Mouse (Mus musculus) ovary, postnatal 14 days (tissue): ENCODE results near the gene Cass4.
A peak's percentile ranks its signal among the peaks of the same experiment; 100 is the strongest.

Source experiments
- DNase-seq: peaks from one replicate; pipeline ENCODE4 v3.0.0; 2022; ENCODE audit warnings: low spot score

Cass4 gene

GRCm38 (mm10) chr2:172440640-172441005, 47.0 kb downstream of the Cass4 start:
- DNase-seq = no peak

GRCm38 (mm10) chr2:172441176-172441575, 47.6 kb downstream of the Cass4 start:
- no peak for DNase-seq

GRCm38 (mm10) chr2:172445617-172446016, 52.0 kb downstream of the Cass4 start:
- no peak for DNase-seq

- DNase-seq = no peak
Observed at GRCm38 (mm10) chr2:172447317-172447716, 53.7 kb downstream of the Cass4 start.

- no peak for DNase-seq
Observed at GRCm38 (mm10) chr2:172448329-172448728, 54.7 kb downstream of the Cass4 start.

GRCm38 (mm10) chr2:172450640-172451039, 57.0 kb downstream of the Cass4 start:
- no peak for DNase-seq

GRCm38 (mm10) chr2:172452031-172452430, 58.4 kb downstream of the Cass4 start:
- DNase-seq = no peak

GRCm38 (mm10) chr2:172452458-172452857, 58.9 kb downstream of the Cass4 start:
- DNase-seq = no peak

- no peak for DNase-seq
Observed at GRCm38 (mm10) chr2:172458496-172458895, 64.9 kb downstream of the Cass4 start, which contains the start of gene Gcnt7. Gcnt7 (minus strand) TSS chr2:172458596.

GRCm38 (mm10) chr2:172460647-172461046, 67.1 kb downstream of the Cass4 start:
- no peak for DNase-seq

GRCm38 (mm10) chr2:172462813-172463212, 69.2 kb downstream of the Cass4 start:
- DNase-seq = no peak

GRCm38 (mm10) chr2:172466427-172467132, 73.0 kb downstream of the Cass4 start:
- DNase-seq = no peak

- no peak for DNase-seq
Observed at GRCm38 (mm10) chr2:172467206-172467605, 73.6 kb downstream of the Cass4 start.

- DNase-seq = peak; percentile 54
Observed at GRCm38 (mm10) chr2:172468346-172468819, 74.8 kb downstream of the Cass4 start.

- DNase-seq = no peak
Observed at GRCm38 (mm10) chr2:172472318-172472717, 78.7 kb downstream of the Cass4 start, which contains the start of gene Fam209. Fam209 (plus strand) TSS chr2:172472520.

GRCm38 (mm10) chr2:172473591-172473990, 80.0 kb downstream of the Cass4 start:
- no peak for DNase-seq

- no peak for DNase-seq
Observed at GRCm38 (mm10) chr2:172474970-172475369, 81.4 kb downstream of the Cass4 start.

- no peak for DNase-seq
Observed at GRCm38 (mm10) chr2:172476707-172477260, 83.2 kb downstream of the Cass4 start.

GRCm38 (mm10) chr2:172477350-172477749, 83.8 kb downstream of the Cass4 start:
- DNase-seq = no peak

- DNase-seq = peak; percentile 44
Observed at GRCm38 (mm10) chr2:172477860-172478259, 84.3 kb downstream of the Cass4 start.

- no peak for DNase-seq
Observed at GRCm38 (mm10) chr2:172480296-172480695, 86.7 kb downstream of the Cass4 start.

GRCm38 (mm10) chr2:172481654-172482385, 88.2 kb downstream of the Cass4 start:
- no peak for DNase-seq
